Mouse (Mus musculus) left cerebral cortex, adult 2 months (tissue): ENCODE data around the gene Atp5f1. TPM values are rescaled to one million over a fixed set of nuclear protein-coding genes. Genes with fewer than 3 reads are reported as not detected.
"Not testable (repeated sequence)": the region's sequence is repeated elsewhere in the genome, so short reads cannot be mapped to it uniquely, and the experiment has no call there.

Experiments
- DNase-seq, 2 experiments: peaks; one replicate each; pipeline ENCODE4 v3.0.0; 2021 to 2022; ENCODE audit warnings: low spot score in 2 of 2, mixed read lengths in 1 of 2; ENCODE audit errors: extremely low spot score in 1 of 2
- H3K27ac ChIP-seq: fragments of 200-600 bp; 2 replicates; pipeline ENCODE4 v1.8.1; 2022
- H3K4me3 ChIP-seq: fragments of 200-600 bp; 2 replicates; pipeline ENCODE4 v1.8.1; 2022
- CTCF ChIP-seq: fragments of 200-600 bp; IDR thresholded peaks from 2 replicates; pipeline ENCODE4 v1.8.1; 2022; ENCODE audit warnings: antibody characterized with exemption, mild to moderate bottlenecking, moderate library complexity
- intact Hi-C: fragments of 180-260 bp; cut with DNase I; formaldehyde crosslinking; loops from one replicate; pipeline ENCODE4 v1.15.1; 2025
- total RNA-seq, 2 experiments: library from RNA; stranded (reverse); gene quantifications; 2 replicates each; pipeline ENCODE4 v1.2.3; 2021

Gene Atp5f1
- total RNA-seq, 2 experiments from 2014 or later = 228 to 249 TPM

DNA sequence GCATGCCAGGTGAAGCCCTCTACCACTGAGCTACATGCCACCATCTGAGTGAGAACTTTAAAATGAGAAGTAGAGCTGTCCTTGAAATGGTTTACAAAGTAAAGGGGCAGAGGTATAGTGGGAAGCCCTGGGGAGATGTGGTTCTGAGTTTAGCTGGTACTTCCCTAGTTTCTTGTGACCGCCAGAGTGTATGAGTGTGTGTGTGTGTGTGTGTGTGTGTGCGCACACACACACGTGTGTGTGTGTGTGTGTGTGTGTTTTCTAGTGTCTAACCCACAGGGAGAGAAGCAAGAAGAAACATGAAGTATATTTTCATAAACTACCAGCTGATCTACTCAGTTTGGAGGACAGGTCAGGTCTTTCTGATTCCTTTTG lies 31.7 kb downstream of the Atp5f1 start:
- DNase-seq = no peak
- intact Hi-C loops = no loop called here
- Histone ChIP-seq H3K4me3 (no peak overlapping the region), H3K27ac (no peak overlapping the region)
- no peak for TF ChIP-seq CTCF

- TF ChIP-seq CTCF = no peak
- no peak for DNase-seq
- intact Hi-C loops = no loop called here
- H3K27ac ChIP-seq = no peak overlapping the region
- no peak overlapping the region for H3K4me3 ChIP-seq
Measured at GRCm38 (mm10) chr3:105927561-105928194, 32.2 kb downstream of the Atp5f1 start.

GRCm38 (mm10) chr3:105924616-105925015 lies 35.3 kb downstream of the Atp5f1 start:
- no peak for TF ChIP-seq CTCF
- Histone ChIP-seq H3K27ac (no peak overlapping the region), H3K4me3 (no peak overlapping the region)
- intact Hi-C loops = no loop called here
- DNase-seq = no peak

- H3K4me3 ChIP-seq = no peak overlapping the region
- intact Hi-C loops = no loop called here
- no peak for TF ChIP-seq CTCF
- H3K27ac ChIP-seq = no peak overlapping the region
- DNase-seq = no peak
Measured at GRCm38 (mm10) chr3:105921959-105922358, 37.9 kb downstream of the Atp5f1 start.

DNA sequence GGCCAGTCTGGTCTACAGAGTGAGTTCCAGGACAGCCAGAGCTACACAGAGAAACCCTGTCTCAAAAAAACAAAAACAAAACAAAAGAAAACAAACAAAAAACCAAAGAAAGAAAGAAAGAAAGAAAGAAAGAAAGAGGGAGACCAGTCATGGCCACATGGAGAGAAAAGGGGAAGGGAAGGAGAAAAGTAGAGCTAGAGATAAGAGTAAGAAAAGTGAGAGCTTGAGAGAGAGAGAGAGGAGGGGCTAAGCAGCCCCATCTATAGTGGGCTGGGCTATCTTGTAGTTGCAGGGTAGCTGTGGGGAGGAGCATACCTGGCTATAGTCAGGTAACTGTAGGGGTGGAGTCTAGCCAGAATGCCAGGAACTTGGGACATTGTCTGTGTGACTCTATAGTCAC lies 39.2 kb downstream of the Atp5f1 start:
- DNase-seq, H3K27ac ChIP-seq, H3K4me3 ChIP-seq, intact Hi-C loops: not testable (repeated sequence)

DNA sequence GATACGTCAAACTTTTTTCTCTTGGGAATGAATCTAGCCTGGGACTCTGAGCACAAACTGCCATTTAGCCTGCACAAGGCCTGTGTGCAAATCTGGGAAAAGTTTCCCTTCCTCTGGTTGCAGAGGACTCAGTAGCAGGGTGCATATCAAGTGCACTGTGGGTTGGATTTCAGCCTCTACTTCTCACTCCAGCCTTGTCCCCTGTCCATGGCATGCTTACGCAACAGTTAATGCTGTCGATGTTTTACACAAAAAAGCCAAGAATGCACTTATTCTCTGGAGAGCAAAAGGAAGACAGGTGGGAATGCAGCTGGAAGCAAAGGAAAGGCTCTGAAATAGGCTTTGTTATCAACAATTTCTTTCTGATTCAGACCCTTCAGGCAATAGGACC lies 41.5 kb downstream of the Atp5f1 start:
- no peak for DNase-seq

GRCm38 (mm10) chr3:105917656-105918354 lies 42.1 kb downstream of the Atp5f1 start:
- DNase-seq = no peak
- intact Hi-C loops = no loop called here
- Histone ChIP-seq H3K4me3 (no peak overlapping the region), H3K27ac (no peak overlapping the region)
- TF ChIP-seq CTCF = no peak

More for the DNA sequence above, 41.5 kb downstream of the Atp5f1 start:
- no peak for TF ChIP-seq CTCF
- intact Hi-C loops = no loop called here
- Histone ChIP-seq H3K4me3 (no peak overlapping the region), H3K27ac (no peak overlapping the region)

GRCm38 (mm10) chr3:105916455-105916854 lies 43.4 kb downstream of the Atp5f1 start:
- intact Hi-C loops, DNase-seq, H3K27ac ChIP-seq, H3K4me3 ChIP-seq: not testable (repeated sequence)

DNA sequence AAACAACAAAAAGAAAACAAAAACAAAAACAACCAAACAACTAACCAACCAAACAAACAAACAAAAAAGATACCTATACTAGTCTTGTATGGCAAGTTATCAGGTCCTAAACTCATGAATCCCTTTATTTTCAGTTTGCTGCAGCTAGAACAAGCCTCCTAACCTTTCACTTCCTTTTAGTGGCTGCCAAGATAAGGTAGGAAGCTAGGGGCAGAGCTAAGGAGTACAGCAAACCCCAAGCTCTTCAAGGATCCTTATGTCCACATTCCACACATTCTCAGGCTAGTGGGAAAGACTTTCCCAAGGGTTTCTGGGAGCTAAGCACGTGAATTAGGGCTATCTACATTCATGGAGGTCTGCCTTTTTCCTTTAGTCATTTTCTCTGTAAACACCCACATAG lies 44.6 kb downstream of the Atp5f1 start:
- intact Hi-C loops = no loop called here
- Histone ChIP-seq H3K27ac (no peak overlapping the region), H3K4me3 (no peak overlapping the region)
- no peak for DNase-seq
- TF ChIP-seq CTCF = no peak

DNA sequence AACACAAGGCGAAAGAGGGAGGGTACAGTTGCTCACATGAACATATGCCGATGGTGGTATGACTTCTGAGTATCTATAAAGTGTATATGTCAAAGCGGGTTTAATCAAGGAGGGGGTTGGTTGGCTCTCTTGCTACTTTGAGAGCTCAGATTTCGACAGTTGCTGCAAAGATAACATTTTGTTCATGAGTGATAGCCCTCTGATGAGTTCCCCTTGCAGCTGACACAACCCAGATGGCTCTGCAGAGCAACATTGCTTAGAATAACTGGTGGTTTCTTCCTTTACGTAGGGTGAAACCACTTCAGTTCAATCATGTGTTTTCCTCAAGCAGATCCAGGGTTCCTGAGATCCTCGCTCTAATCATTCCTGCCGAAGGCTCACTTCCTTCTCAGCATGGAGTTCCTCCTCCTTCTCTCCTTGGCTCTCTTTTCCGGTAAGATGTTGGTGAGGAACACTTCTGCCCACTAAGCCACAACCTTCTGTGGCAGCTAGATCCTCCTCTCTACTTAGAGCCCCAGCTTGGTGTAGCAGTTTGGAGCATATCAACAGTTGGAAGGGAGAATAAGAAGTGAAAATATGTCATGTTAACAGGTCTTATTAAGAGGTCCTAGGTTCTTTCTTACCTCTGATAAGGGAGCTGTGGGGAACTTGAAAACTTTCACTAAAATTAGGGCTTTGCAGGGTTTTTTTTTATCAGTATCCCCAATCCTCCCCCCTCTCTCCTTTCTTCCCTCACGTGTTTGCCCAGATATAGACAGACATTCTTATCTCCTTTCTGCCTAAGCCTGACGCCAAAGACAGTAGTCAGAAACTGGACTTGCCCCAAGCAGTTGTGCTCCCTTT lies 45.8 kb downstream of the Atp5f1 start:
- DNase-seq = no peak
- Histone ChIP-seq H3K27ac (no peak overlapping the region), H3K4me3 (no peak overlapping the region)
- TF ChIP-seq CTCF = no peak
- intact Hi-C loops = no loop called here

DNA sequence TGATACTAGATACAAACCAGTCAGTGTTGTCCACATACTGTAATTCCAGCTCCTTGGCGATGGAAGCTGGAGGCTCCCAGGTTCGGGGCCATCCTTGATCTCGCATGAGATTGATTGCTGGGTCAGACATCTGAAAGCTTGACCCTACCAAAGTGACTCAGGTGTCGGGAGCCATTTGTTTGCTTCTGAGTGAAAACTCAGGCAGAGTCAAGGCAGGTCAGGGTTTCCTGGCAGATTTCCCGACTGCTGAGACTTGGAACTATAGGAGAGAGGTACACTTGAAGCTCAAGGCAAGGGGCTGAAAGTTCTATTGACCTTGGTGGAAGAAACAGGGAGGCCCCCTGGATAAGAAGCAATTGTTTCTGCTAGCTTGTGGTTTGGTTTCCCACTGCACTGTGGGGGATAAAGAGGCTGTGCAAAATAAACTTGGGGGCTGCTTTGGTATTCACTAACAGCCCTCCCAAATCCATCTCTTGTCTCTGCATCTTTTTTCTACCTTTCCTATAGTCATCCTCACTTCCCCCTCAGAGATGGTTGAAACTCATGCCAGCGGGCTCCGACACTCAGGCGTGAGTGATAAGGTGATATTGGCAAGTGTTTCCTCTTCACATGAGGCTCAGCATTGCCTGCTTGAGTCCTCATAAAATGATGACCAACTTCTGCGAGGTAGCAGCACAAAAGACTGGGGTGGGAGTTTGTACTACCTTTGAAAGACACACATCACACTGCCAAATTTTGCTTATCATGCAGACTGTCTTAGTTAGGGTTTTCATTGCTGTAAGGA lies 47.6 kb downstream of the Atp5f1 start:
- H3K27ac ChIP-seq = no peak overlapping the region
- intact Hi-C loops = no loop called here
- TF ChIP-seq CTCF = no peak
- no peak for DNase-seq
- no peak overlapping the region for H3K4me3 ChIP-seq
